Mouse (Mus musculus): ENCODE data around the gene Gm14434. TPM values are rescaled to one million over a fixed set of nuclear protein-coding genes. Genes with fewer than 3 reads are reported as not detected.
"Not testable (repeated sequence)": the region's sequence is repeated elsewhere in the genome, so short reads cannot be mapped to it uniquely, and the experiment has no call there.

Gm14434 gene
- not detected for total RNA-seq (2021)
- 1.2 and 1.4 TPM in 2 replicates for polyA plus RNA-seq (2012; rRNA removed)
- long read RNA-seq, partial matches to known transcripts, result 0 of 5 reads
- long read RNA-seq, other reads (novel, unspliced or antisense), result 3 of 5 reads

- DNase-seq, result not testable (repeated sequence)
These were observed at the start of gene Gm14434 for GRCm38 (mm10) chr2:176486683-176487082. Gene Gm14434, minus strand, starts transcription at chr2:176486783.

- DNase-seq, result not testable (repeated sequence)
These were observed 34.2 kb upstream of the Gm14434 start, which contains the start of gene Zfp967 for GRCm38 (mm10) chr2:176520756-176521155. Gene Zfp967, plus strand, starts transcription at chr2:176521056.

GRCm38 (mm10) chr2:176423294-176423693, 63.3 kb downstream of the Gm14434 start, which contains the start of gene Gm14435:
Gene Gm14435, plus strand, starts transcription at chr2:176423594.
- not testable (repeated sequence) for DNase-seq

Other genes with a start within 250 kb of the Gm14434 start
- gene Gm11009, start 167.3 kb downstream of the Gm14434 start, total RNA-seq (2021), result not detected
- not detected in 2 replicates for gene Gm11009, start 167.3 kb downstream of the Gm14434 start, polyA plus RNA-seq (2012; rRNA removed)
- 10 to 100 TPM in 1 of 2 experiments, 1 to 10 TPM in 1; 6.9 to 13.6 TPM for gene Gm14435, start 63.2 kb downstream of the Gm14434 start, total RNA-seq (2021)
- 0.39 TPM in 1 of 2 replicates, not detected in the other for gene Gm14435, start 63.2 kb downstream of the Gm14434 start, polyA plus RNA-seq (2012; rRNA removed)
- gene Zfp967, start 34.3 kb upstream of the Gm14434 start, total RNA-seq (2021), result not detected
- not detected in 2 replicates for gene Zfp967, start 34.3 kb upstream of the Gm14434 start, polyA plus RNA-seq (2012; rRNA removed)
- 1 to 10 TPM; 4.6 to 5.5 TPM for gene Gm14308, start 149.6 kb upstream of the Gm14434 start, total RNA-seq (2021)
- 0.29 and 0.52 TPM in 2 replicates for gene Gm14308, start 149.6 kb upstream of the Gm14434 start, polyA plus RNA-seq (2012; rRNA removed)
- gene Zfp973, start 183.7 kb upstream of the Gm14434 start, total RNA-seq (2021), result 10 to 100 TPM in 1 of 2 experiments, 1 to 10 TPM in 1; 10.0 to 13.3 TPM
- gene Zfp973, start 183.7 kb upstream of the Gm14434 start, polyA plus RNA-seq (2012; rRNA removed), result 0.30 and 0.64 TPM in 2 replicates
- 10 to 100 TPM; 11.0 to 13.0 TPM for gene Gm14305, start 221.5 kb upstream of the Gm14434 start, total RNA-seq (2021)
- gene Gm14305, start 221.5 kb upstream of the Gm14434 start, polyA plus RNA-seq (2012; rRNA removed), result 0.39 and 0.67 TPM in 2 replicates

Data from adrenal gland, adult 2 months (tissue).